Mouse (Mus musculus) E14TG2a.4 (cell line): ENCODE measurements around the gene Cdc42bpb.
A peak's percentile ranks its signal among the peaks of the same experiment; 100 is the strongest.

ENCODE experiments used
- H3K27me3 ChIP-seq: 2 replicates; pipeline ENCODE4 v1.6.1; 2014; ENCODE audit warnings: low read length, control low read depth; ENCODE audit not compliant: insufficient read depth
- H3K36me3 ChIP-seq: 2 replicates; pipeline ENCODE4 v1.6.1; 2014; ENCODE audit warnings: low read length, control low read depth; ENCODE audit not compliant: insufficient read depth
- H3K4me1 ChIP-seq: replicated peaks from 2 replicates; pipeline ENCODE4 v1.6.1; 2014; ENCODE audit warnings: low read depth, low read length, control low read depth
- H3K4me3 ChIP-seq: replicated peaks from 2 replicates; pipeline ENCODE4 v1.5.1; 2014; ENCODE audit warnings: mild to moderate bottlenecking, low read length
- H3K9me3 ChIP-seq: 2 replicates; pipeline ENCODE4 v1.6.1; 2014; ENCODE audit warnings: low read length, control low read depth
- CTCF ChIP-seq: conservative IDR thresholded peaks from 2 replicates; pipeline ENCODE4 v1.5.1; 2014; ENCODE audit warnings: low read length
- NANOG ChIP-seq: IDR thresholded peaks from 2 replicates; pipeline ENCODE4 v1.6.1; 2014; ENCODE audit warnings: borderline replicate concordance, low read length, mixed read lengths
- POU5F1 ChIP-seq: IDR thresholded peaks from 2 replicates; pipeline ENCODE4 v1.6.1; 2014; ENCODE audit warnings: low read length, borderline replicate concordance

Cdc42bpb gene

DNA sequence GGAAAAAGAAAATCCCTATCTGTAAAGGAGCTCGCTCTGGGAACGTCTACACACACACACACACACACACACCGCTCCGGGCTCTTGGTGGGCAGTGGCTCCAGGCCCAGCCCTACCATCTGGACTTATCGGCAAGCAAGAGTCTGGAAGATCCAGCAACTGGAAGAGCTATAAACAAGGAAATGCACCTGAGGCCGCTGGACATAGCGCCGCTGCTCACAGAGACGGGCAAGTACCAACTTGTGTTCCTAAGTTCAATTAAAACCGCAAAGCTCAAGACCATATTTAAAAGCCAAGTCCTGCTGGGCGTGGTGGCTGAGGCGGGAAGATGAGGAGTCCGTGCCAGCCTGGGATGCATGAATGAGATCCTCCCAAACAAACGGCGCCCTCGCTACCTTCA lies 16.8 kb downstream of the Cdc42bpb start:
- H3K4me1 ChIP-seq: peaks cover 62% of the 10 kb centered on the region

DNA sequence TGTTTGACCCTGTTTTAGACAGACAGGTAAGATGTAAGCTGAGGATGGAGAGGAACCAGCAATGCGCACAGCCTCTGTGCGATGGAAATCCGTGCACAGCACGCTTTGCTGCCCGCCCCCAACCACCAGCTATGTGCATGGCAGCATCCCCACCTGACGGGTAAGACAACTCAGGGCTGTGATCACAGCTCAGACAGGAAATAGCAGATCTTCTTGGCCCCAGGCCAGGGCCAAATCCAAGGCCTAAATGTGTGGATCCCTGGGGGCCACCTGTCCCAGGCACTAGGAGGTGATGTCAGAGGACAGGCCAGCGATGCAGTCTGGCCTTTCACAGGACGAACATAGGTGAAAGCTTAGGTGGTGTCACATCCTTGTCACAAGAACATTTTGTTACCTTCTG lies 21.3 kb downstream of the Cdc42bpb start:
- Histone ChIP-seq H3K36me3 (peaks cover 15% of the 10 kb centered on the region), H3K4me3 (no peak overlapping the region), H3K4me1 (peaks cover 76% of the 10 kb centered on the region), H3K9me3 (no peaks in the 10 kb centered on the region), H3K27me3 (no peaks in the 10 kb centered on the region)
- no peak for TF ChIP-seq CTCF
- TF ChIP-seq NANOG: no peak
- TF ChIP-seq POU5F1: no peak

More for the DNA sequence above, 16.8 kb downstream of the Cdc42bpb start:
- peaks cover 3% of the 10 kb centered on the region; the same call in 1 of the 2 replicates for H3K36me3 ChIP-seq
- TF ChIP-seq NANOG (no peak), POU5F1 (no peak), CTCF (no peak)
- no peaks in the 10 kb centered on the region for H3K9me3 ChIP-seq
- no peaks in the 10 kb centered on the region for H3K27me3 ChIP-seq
- H3K4me3 ChIP-seq: peak overlapping the region; percentile 20; the same call in 1 of the 2 replicates

DNA sequence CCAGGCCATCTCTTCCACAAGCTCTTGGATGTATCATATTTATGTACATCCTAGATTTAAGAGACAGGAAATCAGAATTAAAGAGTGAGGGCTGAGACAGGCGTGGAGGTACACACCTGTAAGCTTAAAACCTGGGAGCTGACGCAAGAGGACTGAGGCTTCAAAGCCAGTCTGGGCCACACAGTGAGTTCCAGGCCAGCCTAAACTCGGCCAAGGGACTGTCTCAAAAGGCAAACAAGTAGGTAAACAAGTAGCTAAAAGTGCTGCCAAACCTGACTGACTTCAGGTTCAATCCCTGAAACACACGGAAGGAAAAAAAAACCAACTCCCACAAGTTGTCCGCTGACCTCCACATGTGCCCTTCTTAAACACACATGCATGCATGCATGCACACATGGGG lies 23.4 kb downstream of the Cdc42bpb start:
- Histone ChIP-seq H3K27me3 (no peaks in the 10 kb centered on the region), H3K4me3 (no peak overlapping the region), H3K4me1 (peaks cover 70% of the 10 kb centered on the region), H3K36me3 (peaks cover 12% of the 10 kb centered on the region), H3K9me3 (no peaks in the 10 kb centered on the region)
- TF ChIP-seq POU5F1 (no peak), CTCF (no peak), NANOG (no peak)

DNA sequence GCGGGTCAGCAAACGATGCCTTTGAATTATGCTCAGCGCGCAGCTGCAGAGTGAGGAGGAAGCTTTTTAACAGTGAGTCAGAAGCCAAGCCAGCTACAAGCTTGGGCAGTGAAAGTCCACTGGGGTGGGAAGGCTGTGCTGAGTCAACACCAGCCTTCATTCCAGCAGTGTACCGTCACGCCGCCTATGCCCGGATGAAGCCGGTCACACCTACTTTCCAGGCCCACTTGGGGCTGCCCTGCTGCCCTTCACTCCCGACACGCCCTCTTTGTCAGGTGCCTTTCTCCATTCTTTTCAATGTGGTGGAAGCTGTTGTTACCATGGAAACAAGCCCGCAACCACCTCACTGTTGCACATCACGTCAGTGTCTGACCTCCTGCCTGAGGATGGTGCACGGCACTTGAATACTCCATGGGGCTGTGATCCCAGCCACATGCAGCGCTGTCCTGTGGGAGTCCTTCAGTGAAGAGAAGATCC lies 24.0 kb downstream of the Cdc42bpb start:
- Histone ChIP-seq H3K4me3 (no peak overlapping the region), H3K9me3 (no peaks in the 10 kb centered on the region), H3K36me3 (peaks cover 12% of the 10 kb centered on the region), H3K4me1 (peaks cover 72% of the 10 kb centered on the region), H3K27me3 (no peaks in the 10 kb centered on the region)
- TF ChIP-seq CTCF: no peak
- no peak for TF ChIP-seq NANOG
- TF ChIP-seq POU5F1: no peak

DNA sequence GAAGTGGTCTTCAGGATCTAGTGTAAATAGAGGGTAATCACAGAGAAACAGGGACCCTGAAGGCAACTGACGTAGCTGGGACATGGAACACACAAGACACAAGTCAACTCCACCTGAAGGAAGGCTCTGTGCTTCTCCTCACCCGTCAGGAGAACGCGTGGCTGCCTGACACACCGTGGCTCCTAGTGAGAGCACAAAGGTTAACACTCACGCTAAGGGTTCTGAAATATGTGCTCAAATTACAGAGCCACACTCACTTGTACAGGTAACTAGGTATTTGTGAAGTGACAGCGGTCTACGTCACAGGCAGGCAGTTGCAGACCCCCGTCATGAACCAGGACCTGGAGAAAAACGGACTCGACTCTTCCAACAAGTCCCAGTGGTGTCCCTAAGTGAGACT lies 24.5 kb downstream of the Cdc42bpb start:
- H3K27me3 ChIP-seq: no peaks in the 10 kb centered on the region
- TF ChIP-seq NANOG (no peak), POU5F1 (no peak), CTCF (no peak)
- H3K4me1 ChIP-seq: peaks cover 68% of the 10 kb centered on the region
- no peak overlapping the region for H3K4me3 ChIP-seq
- H3K9me3 ChIP-seq: no peaks in the 10 kb centered on the region
- peaks cover 12% of the 10 kb centered on the region for H3K36me3 ChIP-seq

DNA sequence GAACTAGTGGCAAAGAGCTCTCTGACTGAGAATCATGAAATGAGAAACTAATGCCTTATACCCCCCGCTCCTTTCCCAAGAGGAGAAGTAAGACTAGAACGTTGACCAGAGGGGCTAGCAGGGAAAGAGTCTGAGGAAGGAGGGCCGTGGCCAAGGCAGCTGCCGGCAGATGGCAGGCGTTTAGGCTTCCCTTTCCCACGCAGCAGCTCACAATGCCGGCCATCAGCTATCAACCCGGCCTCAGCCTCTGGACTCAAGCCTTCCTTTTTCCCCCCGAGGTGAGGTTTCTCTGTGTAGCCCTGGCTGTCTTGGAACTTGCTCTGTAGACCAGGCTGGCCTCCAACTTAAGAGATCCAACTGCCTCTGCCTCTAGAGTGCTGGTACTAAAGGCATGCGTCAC lies 25.0 kb downstream of the Cdc42bpb start:
- Histone ChIP-seq H3K4me3 (no peak overlapping the region), H3K4me1 (peaks cover 65% of the 10 kb centered on the region), H3K27me3 (no peaks in the 10 kb centered on the region), H3K36me3 (peaks cover 12% of the 10 kb centered on the region), H3K9me3 (no peaks in the 10 kb centered on the region)
- TF ChIP-seq NANOG (no peak), POU5F1 (no peak), CTCF (no peak)

DNA sequence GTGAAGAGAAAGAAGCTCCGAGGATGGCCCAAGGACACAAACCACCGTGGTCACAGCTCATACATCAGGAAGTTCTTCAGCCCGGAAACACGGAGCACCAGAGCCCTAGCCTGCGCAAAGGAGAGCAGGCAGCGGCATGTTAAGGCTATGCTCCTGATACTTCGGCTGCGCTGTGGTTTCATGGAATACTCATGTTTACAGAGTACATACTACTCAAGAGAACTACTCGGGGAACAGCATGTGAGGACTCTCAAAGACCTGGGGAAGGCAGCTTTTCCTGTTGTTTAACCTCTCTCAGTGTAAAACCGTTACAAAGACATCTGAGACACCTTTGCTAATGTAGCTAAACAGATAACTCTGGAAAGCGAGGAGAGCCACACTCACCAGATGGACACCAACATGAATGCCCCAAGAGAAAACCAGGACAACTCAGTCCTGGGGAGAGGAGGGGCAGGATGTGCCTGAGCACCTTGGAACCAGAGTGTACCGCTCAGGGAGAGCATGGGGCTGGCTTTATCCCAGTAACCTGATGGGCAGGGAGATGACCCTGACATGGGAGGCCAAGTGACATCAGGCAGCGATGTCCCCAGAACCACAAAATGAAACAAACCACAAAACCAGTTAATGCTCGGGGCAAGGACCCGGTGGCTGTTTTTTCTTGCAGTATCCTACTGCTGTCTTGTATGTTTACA lies 27.8 kb downstream of the Cdc42bpb start:
- Histone ChIP-seq H3K27me3 (no peaks in the 10 kb centered on the region), H3K9me3 (no peaks in the 10 kb centered on the region), H3K36me3 (peaks cover 8% of the 10 kb centered on the region), H3K4me3 (no peak overlapping the region), H3K4me1 (peaks cover 51% of the 10 kb centered on the region)
- TF ChIP-seq CTCF: no peak
- no peak for TF ChIP-seq POU5F1
- no peak for TF ChIP-seq NANOG

DNA sequence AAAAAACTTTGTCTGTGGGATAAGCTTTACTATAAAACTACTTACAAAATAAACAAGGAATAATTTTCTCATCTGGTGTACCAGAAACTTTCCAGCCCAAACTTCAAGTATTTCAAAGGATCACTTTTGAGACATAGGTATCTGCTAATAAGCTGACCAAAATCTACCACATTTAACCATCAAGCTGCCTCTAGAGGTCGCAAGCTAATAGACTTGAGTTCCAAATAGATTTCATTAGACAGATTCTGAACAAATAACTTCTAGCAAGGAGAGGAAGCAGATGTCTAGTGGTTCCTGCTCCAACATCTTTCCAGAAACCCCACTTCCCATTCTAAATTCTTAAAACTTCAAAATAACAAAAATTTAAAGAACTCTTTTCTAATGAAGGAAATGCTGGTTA lies 33.6 kb downstream of the Cdc42bpb start:
- Histone ChIP-seq H3K27me3 (no peaks in the 10 kb centered on the region), H3K36me3 (peaks cover 44% of the 10 kb centered on the region), H3K4me3 (no peak overlapping the region), H3K9me3 (no peaks in the 10 kb centered on the region), H3K4me1 (peaks cover 17% of the 10 kb centered on the region)
- TF ChIP-seq POU5F1 (no peak), NANOG (no peak), CTCF (no peak)
